Mouse (Mus musculus): Measurements from ENCODE around the gene Otc.

DNA sequence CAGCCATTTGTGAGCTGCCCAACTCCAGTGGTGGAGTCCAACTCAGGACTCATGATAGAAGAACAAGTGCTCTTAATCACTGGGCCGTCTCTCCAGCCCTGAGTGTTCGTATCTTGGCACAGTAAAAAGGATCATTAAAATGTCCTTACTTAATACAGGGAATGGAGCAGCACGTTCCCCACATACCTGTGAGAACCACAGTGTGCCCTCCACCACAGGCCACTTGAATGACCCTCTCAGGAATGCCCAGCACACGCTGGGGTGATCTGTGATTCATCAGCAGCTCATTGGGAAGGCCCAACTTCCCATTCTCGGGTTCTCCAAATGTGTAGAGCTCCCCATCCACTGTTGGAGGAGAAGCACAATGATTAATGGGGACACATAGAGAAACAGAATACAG is 46.2 kb upstream of the Otc start:
- no peak for TF ChIP-seq CTCF (IDR thresholded peaks at IDR 0.05; ENCODE audit: insufficient read depth, low read length)
- no peak for TF ChIP-seq POLR2A (IDR thresholded peaks at IDR 0.05; ENCODE audit: borderline replicate concordance, extremely low read depth, low read depth, low read length)

All from lung, adult 2 months (tissue).